Mouse (Mus musculus) spleen, postnatal 14 days (tissue): ENCODE measurements around the gene Cdk13.

ENCODE experiments used
- DNase-seq, 2 experiments: peaks; one replicate each; pipeline ENCODE4 v3.0.0; 2021 to 2022; ENCODE audit warnings: low spot score in 2 of 2

Cdk13 gene

DNA sequence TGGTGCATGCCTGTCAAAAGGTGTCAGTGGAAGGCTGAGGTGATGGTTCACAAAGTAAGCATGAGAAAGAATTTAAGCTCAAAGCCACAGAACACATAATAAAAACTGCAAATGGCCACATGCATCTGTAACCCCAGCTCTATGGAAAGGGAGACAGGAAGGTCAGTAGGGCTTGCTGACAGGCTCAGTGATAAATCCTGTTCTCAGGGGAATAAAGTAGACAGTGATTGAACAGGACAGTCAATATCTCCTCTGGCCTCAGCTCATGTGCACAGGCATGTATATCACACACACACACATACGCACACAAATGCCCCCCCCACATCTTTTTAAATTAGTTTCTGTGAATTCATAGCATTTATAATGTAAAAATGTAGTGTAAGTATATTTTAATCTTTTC, 42.5 kb downstream of the Cdk13 start:
- no peak for DNase-seq

DNA sequence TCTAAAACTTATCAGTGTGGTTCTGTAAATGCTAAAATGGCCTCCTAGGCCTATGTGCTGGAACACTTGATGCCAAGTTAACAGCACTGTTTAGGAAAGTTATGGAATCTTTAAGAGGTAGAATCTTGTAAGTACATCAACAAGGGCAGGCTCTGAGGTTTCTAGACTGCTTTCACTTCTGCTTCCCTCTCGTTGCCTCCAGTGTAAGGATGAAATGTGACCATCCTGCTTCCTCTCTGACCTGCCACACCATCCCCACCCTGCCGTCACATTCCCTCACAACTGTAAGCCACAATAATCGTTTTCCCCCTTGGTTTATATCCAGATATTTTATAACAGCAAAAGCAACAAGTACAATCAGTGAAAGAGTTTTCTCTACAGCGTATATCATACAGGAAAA, 49.9 kb downstream of the Cdk13 start:
- DNase-seq: no peak

DNA sequence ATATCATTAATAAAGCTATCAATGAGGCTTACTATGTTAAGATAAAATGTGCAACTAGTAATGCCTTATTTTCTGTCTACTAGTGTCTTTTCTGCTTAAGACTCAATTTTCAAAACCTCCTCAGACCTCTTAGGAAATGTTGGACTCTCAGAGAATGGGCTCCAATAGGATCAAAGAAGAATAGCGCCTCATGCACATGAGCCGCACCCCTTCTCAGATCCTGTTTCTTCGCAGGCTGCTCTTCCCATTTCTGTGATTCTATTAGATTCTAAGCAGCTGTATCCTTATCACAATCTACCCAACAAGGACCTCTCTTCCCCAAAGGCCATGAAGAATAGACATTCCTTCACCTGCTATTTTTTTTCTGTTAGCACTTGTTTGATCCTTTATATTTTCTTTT, 76.1 kb downstream of the Cdk13 start:
- DNase-seq: no peak

DNA sequence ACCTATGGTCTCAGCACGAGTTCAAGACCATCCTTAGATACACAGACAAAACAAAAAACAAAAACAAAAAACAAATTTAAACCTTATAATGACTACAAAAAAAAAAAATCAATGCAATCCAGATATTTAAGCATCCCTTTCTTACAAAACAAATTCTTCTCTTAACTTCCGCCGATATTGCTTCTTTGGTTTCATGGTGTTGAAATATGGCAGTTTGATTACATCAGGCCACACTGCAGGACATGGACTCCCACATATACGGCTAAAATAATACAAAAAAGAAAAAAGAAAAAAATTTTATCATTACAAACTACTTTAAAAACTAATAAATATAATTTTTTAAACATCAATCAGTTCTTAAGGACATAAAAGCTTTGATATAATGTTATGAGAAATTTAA, 77.0 kb downstream of the Cdk13 start:
- DNase-seq: no peak

DNA sequence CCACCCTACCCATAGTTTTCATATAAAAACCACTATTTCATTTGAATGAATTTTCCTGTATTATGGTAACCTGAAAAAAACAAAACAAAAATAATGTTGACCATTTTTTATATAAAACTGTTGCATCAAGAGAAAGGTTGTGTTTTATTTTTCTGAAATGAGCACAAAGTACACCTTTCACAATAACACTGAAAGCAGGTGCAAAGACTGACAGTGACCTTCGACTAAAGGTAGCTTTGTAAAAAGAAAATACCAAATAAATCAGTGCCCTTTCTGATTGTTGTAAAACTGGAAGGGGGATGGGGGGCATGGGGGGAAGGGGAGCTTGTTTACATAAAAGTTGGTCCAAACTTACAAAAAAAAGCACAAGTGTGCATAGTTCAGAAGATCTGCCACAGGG, 87.5 kb downstream of the Cdk13 start:
- DNase-seq: no peak

DNA sequence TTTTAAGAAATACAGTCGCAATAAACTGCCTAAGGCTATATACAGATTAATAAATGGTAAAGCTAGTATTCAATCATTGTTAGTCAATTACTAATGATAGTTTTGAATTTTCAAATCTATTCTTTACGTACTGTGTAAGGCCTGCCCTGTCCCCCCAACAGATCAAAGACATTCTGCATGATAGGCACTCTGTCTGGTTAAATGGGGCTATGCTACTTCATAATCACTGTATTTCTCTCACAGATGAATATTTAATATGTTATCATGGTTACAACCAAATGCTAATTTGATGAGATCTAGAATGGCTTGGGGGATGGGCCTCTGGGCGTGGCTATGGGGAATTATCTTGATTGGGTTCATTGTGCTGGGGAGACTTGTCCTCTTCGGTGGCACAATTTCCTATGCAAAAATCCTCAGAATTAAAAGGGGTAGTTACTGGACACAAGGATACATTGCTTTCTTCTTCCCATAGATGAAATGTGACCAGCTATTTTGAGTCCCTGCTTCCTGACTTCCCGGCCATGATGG, 96.0 kb downstream of the Cdk13 start:
- DNase-seq: no peak

DNA sequence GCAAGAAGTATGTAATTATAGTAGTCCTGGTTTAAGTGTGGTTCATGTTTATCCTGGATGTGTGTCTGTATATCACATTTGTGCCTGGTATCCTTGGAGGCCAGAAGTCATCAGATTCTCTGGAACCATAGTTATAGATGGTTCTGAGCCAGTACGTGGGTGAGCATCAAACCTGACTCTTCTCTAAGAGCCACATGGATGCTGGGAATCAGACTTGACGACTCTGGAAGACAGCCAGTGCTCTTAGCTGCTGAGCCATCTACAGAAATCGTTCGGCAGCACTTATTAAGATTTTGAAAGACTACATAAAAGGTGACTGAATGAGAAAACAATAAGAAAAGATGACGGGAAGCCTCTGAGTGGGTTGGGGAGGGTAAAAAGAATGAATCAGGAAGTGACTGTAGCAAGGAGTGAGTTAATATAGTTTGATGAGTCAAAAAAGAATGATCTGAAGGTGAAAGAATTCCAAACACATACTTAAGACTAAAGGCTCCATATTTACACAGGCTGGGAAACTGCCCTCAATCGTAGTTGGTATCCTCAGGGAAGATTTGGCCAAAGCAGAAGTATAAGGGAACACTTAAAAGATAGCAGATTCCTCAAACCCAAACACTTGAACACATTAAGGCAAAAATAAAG, 99.6 kb downstream of the Cdk13 start:
- DNase-seq: no peak

DNA sequence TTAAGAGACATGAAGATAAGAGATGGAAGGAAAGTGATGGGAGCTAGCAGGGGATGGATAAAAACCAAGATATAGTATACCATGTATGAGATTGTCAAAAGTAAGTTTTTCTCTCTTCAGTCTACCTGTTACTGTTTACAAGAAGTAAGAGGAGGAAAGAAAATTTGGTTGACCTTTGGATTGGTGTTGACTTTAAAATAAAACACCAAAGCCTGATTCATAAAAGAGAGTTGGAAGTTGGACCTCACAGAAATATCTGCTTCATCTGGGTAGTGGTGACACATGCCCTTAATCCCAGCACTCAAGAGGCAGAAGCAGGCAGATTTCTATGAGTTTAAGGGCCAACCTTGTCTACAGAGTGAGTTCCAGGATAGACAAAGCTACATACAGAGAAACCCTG, 102.6 kb downstream of the Cdk13 start:
- no peak for DNase-seq

DNA sequence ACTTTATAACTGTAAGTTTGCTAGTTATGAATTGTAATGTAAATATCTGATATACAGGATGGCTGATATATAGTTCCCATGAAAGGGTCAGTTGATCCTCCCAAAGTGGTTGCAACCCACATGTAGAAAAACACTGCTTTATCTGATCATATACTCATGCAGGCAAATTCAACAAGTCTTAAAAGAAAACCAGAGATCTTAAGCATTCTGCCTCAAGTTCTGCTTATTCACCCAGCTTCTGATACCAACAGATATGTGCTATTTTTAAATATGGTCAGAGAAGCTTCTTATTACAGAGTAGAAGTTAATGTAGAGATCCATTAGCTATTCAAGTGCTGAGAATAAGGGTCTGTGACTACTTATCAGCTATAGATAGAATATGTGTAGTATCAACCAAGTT, 103.6 kb downstream of the Cdk13 start:
- DNase-seq: no peak

DNA sequence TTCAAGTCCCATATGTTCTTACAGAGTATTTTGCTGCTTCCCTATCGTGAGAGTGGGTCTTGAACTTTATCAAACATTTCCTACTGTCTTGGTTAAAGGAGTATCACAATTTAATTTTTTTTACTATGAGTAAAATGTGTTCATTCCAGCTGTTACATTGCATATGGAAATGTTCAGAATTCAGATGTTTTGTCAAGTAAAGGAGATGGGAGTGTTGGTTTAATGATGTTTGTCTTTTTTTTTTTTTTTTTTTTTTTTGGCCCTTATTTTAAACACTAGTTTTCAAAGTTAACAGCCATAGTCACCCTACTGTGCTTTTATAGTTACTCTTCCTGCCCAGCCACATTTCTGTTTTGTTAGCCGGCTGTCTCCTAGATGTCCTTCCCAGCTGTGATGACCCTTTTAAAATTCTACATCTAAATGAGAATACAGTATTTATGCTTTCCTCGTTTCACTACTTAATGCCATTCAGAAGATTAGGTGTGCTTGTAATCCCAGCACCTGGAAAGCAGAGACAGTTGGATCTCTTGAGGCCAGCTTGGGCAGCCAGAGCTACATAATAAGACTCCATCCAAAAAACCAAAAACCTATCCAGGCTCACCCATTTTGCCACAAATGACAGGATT, 104.7 kb downstream of the Cdk13 start:
- no peak for DNase-seq

DNA sequence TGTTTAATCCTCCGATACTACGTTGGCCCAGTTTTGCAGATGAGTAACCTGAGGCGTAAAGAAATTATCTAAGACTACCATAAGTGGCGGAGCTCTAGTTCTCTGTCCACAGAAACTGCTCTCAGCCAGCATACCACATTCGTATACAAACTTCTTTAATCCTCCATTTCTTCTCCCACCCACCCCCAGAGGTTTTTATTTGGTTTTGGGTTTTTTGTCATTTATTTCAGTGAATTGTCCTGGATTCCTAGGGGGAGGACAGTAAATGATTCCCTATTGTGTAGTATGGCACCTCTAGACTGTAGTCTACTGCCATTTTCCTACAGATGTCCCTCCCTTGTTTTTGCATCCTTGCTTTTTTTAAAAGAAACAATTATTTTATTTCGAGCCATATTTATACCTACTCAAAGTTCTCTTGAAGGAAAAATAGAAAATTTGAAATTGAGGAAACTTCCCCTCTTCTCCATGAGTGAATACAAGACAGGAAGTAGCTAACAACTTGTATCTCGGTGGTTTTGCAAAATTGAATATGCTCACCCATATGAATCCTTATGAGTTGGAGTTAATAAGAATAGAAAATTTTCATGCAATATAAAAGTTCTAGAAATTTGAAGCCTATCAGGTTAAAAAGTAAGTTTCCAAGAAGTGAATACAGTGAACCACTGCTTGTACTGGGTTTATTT, 108.9 kb downstream of the Cdk13 start:
- DNase-seq: no peak

DNA sequence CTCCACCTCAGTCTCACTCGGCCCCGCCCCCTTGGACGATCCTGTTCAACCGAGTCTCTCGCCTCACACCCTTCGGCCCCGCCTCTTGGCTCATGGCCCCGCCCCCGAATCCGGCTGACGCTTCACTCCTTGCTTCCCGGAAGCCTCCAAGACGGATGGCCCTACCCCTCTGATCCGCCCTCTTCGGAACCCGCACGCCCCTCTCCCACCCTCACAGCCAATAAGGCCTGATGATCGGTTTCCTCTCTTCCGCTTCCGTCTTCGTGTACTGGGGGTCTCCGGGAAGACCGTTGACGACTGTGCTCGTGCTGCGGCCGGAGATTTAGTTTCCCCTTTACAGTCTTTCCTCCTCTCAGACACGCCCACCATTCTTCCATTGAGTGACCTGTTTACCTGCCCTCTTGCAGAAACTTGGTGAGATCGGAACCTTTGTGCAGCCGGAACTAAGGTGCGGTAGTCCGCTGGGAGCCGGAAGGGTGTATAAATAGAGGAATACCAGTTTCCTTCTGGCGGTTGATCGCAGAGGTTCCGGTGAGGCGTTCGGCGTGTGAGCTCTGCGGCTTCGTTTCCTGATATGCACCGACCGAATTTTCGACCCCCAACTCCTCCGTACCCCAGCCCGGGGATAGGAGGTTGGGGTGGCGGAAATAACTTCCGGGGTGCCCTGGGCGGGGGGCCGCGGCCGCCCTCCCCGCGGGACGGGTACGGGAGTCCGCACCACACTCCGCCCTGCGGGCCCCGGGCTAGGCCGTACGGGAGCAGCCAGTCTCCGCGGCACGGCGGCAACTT, 109.8 kb downstream of the Cdk13 start, which contains the start of the genes Mplkip and Sugct:
Gene Mplkip, plus strand, starts transcription at position 282 of the 789 bp plus-strand sequence.
Gene Sugct, minus strand, starts transcription at position 643 of the 789 bp plus-strand sequence.
- peak; percentile 100 for DNase-seq

DNA sequence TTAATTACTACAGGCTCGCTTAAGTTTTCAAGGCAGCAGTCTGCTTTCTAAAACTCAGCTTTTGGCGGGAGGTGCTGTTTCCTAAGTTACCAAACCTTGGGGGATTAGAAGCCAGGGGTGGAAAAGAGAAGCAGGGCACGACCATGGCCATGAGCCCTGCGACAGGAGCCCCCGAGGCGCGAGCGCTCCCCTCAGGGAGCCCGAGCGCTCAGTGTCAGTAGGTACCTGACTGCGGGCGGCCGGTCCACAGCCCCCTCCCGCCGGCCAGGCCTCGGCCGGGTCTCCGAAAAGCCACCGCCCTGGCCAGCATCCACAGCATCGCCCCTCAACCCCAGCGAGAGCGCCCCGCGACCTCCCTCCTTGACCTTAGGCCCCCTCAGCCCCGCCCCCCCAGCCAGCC, 110.5 kb downstream of the Cdk13 start:
- no peak for DNase-seq

DNA sequence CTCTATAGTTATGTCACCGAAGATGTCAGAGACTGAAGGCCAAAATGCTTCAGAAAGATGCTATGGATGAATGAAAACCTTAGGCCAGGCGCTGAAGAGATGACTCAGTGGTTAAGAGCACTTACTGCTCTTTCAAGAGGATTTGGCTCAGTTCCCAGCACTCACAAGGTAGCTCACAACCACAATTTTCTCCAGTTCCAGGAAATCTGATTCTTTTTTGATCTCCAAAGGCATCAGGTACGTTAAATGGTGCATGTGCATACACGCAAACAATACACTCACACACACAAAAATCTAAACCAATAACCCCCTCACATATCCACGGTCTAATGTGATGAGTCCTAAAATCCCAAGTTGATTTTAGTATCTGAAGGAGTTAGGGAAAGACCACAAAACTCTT, 111.1 kb downstream of the Cdk13 start:
- no peak for DNase-seq

DNA sequence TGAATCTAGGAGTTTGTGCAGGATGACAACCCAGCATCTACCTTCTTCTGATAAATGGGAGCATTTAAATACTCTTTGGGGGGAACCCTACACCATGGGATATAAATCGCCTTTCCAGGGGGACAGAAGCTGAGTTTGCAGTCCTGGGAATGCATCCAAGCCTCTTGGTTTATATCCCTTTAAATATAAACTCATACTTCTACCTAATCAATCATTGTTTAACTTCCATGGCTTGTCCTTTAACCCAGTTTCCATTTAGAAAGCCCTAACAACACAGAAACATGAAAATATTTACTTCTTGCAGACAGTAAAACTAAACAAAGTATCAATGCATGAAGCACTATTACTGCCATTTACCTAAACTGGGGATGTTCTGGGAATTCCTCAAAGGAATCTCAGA, 113.5 kb downstream of the Cdk13 start:
- DNase-seq: no peak

DNA sequence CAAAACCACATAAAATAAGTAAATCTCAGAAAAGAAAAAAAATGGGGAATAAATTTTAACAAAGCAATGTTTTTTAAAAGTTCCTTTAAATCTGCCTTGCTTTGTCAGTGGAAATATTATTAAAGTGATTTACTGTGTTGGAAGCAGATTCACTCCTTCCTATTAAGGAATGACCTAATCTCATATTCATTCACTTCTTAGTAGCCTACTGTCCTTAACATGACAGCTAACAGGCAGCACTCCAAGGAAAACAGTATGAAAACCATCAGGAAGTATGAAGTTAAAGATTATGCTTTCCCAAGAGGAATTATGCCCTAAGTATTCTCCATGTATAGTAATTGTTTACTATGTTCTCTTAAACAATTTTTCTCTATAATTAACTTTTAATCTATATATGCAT, 114.2 kb downstream of the Cdk13 start:
- DNase-seq: no peak

DNA sequence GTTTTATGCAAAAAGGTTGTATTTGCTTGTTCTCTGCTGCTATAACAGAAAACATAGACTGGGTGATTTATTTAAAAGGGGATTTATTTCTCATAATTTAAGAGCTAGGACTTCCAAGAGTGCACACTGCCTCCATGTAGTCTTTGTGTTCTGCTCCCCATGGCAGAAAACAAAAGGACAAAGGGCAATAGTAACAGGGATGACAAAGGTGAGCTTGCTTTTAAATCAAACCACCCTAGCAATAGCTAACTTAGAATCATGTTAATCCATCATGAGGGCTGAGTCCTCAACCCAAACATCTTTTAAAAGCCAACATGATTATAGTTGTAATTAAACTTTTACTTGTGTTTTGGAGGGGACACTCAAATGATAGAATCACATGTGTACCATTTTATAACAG, 115.4 kb downstream of the Cdk13 start:
- DNase-seq: no peak

DNA sequence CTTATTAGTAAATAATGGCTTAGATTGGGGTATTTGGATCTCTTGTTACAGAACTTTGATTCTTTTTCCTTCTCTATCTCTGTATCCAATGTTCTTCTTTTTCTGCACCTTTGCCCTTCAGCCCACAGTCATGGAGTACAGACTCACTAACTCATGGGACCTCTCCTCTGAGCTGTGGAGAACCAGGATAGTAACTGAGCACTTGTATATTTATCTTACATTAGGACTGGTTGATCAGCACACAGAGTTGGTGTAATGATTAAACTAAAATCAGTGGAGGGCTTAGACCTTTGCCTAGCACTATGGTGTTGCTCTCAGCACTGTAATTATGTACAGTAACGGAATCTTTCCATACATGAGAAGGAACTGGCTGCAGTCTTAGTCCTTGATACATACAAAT, 133.8 kb downstream of the Cdk13 start:
- DNase-seq: no peak

DNA sequence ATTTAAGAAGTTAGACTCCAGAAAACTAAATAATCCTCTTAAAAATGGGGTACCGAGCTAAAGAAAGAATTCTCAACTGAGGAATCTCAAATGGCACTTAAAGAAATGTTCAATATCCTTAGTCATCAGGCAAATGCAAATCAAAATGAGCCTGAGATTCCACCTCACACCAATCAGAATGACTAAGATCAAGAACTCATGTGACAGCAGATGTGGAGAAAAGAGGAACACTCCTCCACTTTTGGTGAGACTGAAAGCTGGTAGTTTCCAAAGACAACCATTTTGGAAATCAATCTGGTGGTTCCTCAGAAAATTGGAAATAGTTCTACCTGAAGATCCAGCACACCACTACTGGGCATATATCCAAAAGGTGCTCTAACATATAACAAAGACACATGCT, 137.5 kb downstream of the Cdk13 start:
- no peak for DNase-seq
